Mouse (Mus musculus): Measurements from ENCODE around the gene Castor2. TPM values are rescaled to one million over a fixed set of nuclear protein-coding genes. Genes with fewer than 3 reads are reported as not detected.

Gene Castor2
- polyA plus RNA-seq, 1 experiment from 2014 or later = 6.1 TPM

- WGBS = under 1% methylated on average over 72 of the region's 72 CpGs
- peak within 1 kb of the TSS; percentile 83 for H3K27ac ChIP-seq (ENCODE audit: low read length)
- H3K4me2 ChIP-seq (replicated peaks; ENCODE audit: low read depth, low read length) = peak within 1 kb of the TSS; percentile 83
- no peaks in the 10 kb centered on the region; the same call in 1 of the 2 replicates for H3K36me3 ChIP-seq (ENCODE audit: control insufficient read depth, insufficient read depth, low read length)
- H3K27me3 ChIP-seq (ENCODE audit: control insufficient read depth, insufficient read depth, low read length) = no peaks in the 10 kb centered on the region
- peak; percentile 79 for ATAC-seq (ENCODE audit: insufficient number of reproducible peaks, insufficient read depth, low FRiP score, low read depth)
- H3K4me1 ChIP-seq (ENCODE audit: control insufficient read depth, insufficient read depth, low read length) = peaks cover 8% of the 10 kb centered on the region; the same call in 1 of the 2 replicates
- peak within 1 kb of the TSS; percentile 74 for H3K9ac ChIP-seq (replicated peaks; ENCODE audit: low read depth, low read length)
- H3K4me3 ChIP-seq (ENCODE audit: low read depth, low read length) = peak within 1 kb of the TSS; percentile 94
- H3K9me3 ChIP-seq (ENCODE audit: control insufficient read depth, low read depth, low read length) = no peaks in the 10 kb centered on the region
These were observed 76.8 kb downstream of the Castor2 start, which contains the start of gene Rcc1l for GRCm38 (mm10) chr5:134176169-134176881. TSS of gene Rcc1l (minus strand) at chr5:134176774.

GRCm38 (mm10) chr5:134178536-134178935 is 79.0 kb downstream of the Castor2 start:
- WGBS = 76% methylated on average over 7 of the region's 7 CpGs
- no peak overlapping the region for H3K27ac ChIP-seq (ENCODE audit: low read length)
- peaks cover 20% of the 10 kb centered on the region for H3K4me1 ChIP-seq (ENCODE audit: control insufficient read depth, insufficient read depth, low read length)
- H3K27me3 ChIP-seq (ENCODE audit: control insufficient read depth, insufficient read depth, low read length) = no peaks in the 10 kb centered on the region
- H3K4me3 ChIP-seq (ENCODE audit: low read depth, low read length) = no peak overlapping the region
- H3K9me3 ChIP-seq (ENCODE audit: control insufficient read depth, low read depth, low read length) = no peaks in the 10 kb centered on the region
- H3K9ac ChIP-seq (replicated peaks; ENCODE audit: low read depth, low read length) = no peak overlapping the region
- ATAC-seq (ENCODE audit: insufficient number of reproducible peaks, insufficient read depth, low FRiP score, low read depth) = no peak
- H3K36me3 ChIP-seq (ENCODE audit: control insufficient read depth, insufficient read depth, low read length) = no peaks in the 10 kb centered on the region
- H3K4me2 ChIP-seq (replicated peaks; ENCODE audit: low read depth, low read length) = no peak overlapping the region

GRCm38 (mm10) chr5:134179871-134180270 is 80.4 kb downstream of the Castor2 start:
- no peak overlapping the region for H3K9ac ChIP-seq (replicated peaks; ENCODE audit: low read depth, low read length)
- H3K4me1 ChIP-seq (ENCODE audit: control insufficient read depth, insufficient read depth, low read length) = peaks cover 21% of the 10 kb centered on the region
- no peak overlapping the region for H3K27ac ChIP-seq (ENCODE audit: low read length)
- 20% methylated on average over 7 of the region's 7 CpGs for WGBS
- no peaks in the 10 kb centered on the region for H3K9me3 ChIP-seq (ENCODE audit: control insufficient read depth, low read depth, low read length)
- no peak for ATAC-seq (ENCODE audit: insufficient number of reproducible peaks, insufficient read depth, low FRiP score, low read depth)
- no peak overlapping the region for H3K4me2 ChIP-seq (replicated peaks; ENCODE audit: low read depth, low read length)
- no peak overlapping the region for H3K4me3 ChIP-seq (ENCODE audit: low read depth, low read length)
- H3K27me3 ChIP-seq (ENCODE audit: control insufficient read depth, insufficient read depth, low read length) = no peaks in the 10 kb centered on the region
- no peaks in the 10 kb centered on the region for H3K36me3 ChIP-seq (ENCODE audit: control insufficient read depth, insufficient read depth, low read length)

- 59% methylated on average over 3 of the region's 3 CpGs for WGBS
- no peaks in the 10 kb centered on the region for H3K27me3 ChIP-seq (ENCODE audit: control insufficient read depth, insufficient read depth, low read length)
These were observed 82.7 kb downstream of the Castor2 start for GRCm38 (mm10) chr5:134182172-134182571.

GRCm38 (mm10) chr5:134182735-134183134 is 83.2 kb downstream of the Castor2 start:
- peaks cover 13% of the 10 kb centered on the region for H3K4me1 ChIP-seq (ENCODE audit: control insufficient read depth, insufficient read depth, low read length)
- no peak overlapping the region; the same call in 1 of the 2 replicates for H3K27ac ChIP-seq (ENCODE audit: low read length)
- no peak for ATAC-seq (ENCODE audit: insufficient number of reproducible peaks, insufficient read depth, low FRiP score, low read depth)
- WGBS = 49% methylated on average over 4 of the region's 4 CpGs
- no peaks in the 10 kb centered on the region for H3K27me3 ChIP-seq (ENCODE audit: control insufficient read depth, insufficient read depth, low read length)
- H3K36me3 ChIP-seq (ENCODE audit: control insufficient read depth, insufficient read depth, low read length) = no peaks in the 10 kb centered on the region
- H3K9ac ChIP-seq (replicated peaks; ENCODE audit: low read depth, low read length) = no peak overlapping the region
- H3K9me3 ChIP-seq (ENCODE audit: control insufficient read depth, low read depth, low read length) = no peaks in the 10 kb centered on the region
- peak overlapping the region; percentile 86 for H3K4me2 ChIP-seq (replicated peaks; ENCODE audit: low read depth, low read length)
- peak overlapping the region; percentile 64 for H3K4me3 ChIP-seq (ENCODE audit: low read depth, low read length)

More at GRCm38 (mm10) chr5:134182172-134182571, 82.7 kb downstream of the Castor2 start:
- Histone ChIP-seq H3K4me3 (ENCODE audit: low read depth, low read length) (no peak overlapping the region), H3K4me1 (ENCODE audit: control insufficient read depth, insufficient read depth, low read length) (peaks cover 13% of the 10 kb centered on the region), H3K27ac (ENCODE audit: low read length) (no peak overlapping the region), H3K9me3 (ENCODE audit: control insufficient read depth, low read depth, low read length) (no peaks in the 10 kb centered on the region), H3K36me3 (ENCODE audit: control insufficient read depth, insufficient read depth, low read length) (no peaks in the 10 kb centered on the region), H3K4me2 (replicated peaks; ENCODE audit: low read depth, low read length) (no peak overlapping the region), H3K9ac (replicated peaks; ENCODE audit: low read depth, low read length) (no peak overlapping the region)
- ATAC-seq (ENCODE audit: insufficient number of reproducible peaks, insufficient read depth, low FRiP score, low read depth) = no peak

- H3K27ac ChIP-seq (ENCODE audit: low read length) = peak overlapping the region; percentile 95; the same call in 1 of the 2 replicates
These were observed 83.7 kb downstream of the Castor2 start for GRCm38 (mm10) chr5:134183162-134183561.

GRCm38 (mm10) chr5:134183880-134184808 is 84.6 kb downstream of the Castor2 start, which contains the start of gene Gtf2ird2:
TSS of gene Gtf2ird2 (plus strand) at chr5:134184019.
- under 1% methylated on average over 92 of the region's 92 CpGs for WGBS

More at GRCm38 (mm10) chr5:134183162-134183561, 83.7 kb downstream of the Castor2 start:
- Histone ChIP-seq H3K4me3 (ENCODE audit: low read depth, low read length) (peak overlapping the region; percentile 64), H3K9ac (replicated peaks; ENCODE audit: low read depth, low read length) (peak overlapping the region; percentile 89), H3K27me3 (ENCODE audit: control insufficient read depth, insufficient read depth, low read length) (no peaks in the 10 kb centered on the region), H3K4me2 (replicated peaks; ENCODE audit: low read depth, low read length) (peak overlapping the region; percentile 86), H3K36me3 (ENCODE audit: control insufficient read depth, insufficient read depth, low read length) (no peaks in the 10 kb centered on the region), H3K9me3 (ENCODE audit: control insufficient read depth, low read depth, low read length) (no peaks in the 10 kb centered on the region), H3K4me1 (ENCODE audit: control insufficient read depth, insufficient read depth, low read length) (peaks cover 13% of the 10 kb centered on the region)
- no peak for ATAC-seq (ENCODE audit: insufficient number of reproducible peaks, insufficient read depth, low FRiP score, low read depth)
- 38% methylated on average over 7 of the region's 7 CpGs for WGBS

GRCm38 (mm10) chr5:134186059-134186458 is 86.5 kb downstream of the Castor2 start:
- Histone ChIP-seq H3K9me3 (ENCODE audit: control insufficient read depth, low read depth, low read length) (no peaks in the 10 kb centered on the region), H3K36me3 (ENCODE audit: control insufficient read depth, insufficient read depth, low read length) (no peaks in the 10 kb centered on the region), H3K4me2 (replicated peaks; ENCODE audit: low read depth, low read length) (no peak overlapping the region), H3K4me1 (ENCODE audit: control insufficient read depth, insufficient read depth, low read length) (peaks cover 13% of the 10 kb centered on the region), H3K27me3 (ENCODE audit: control insufficient read depth, insufficient read depth, low read length) (no peaks in the 10 kb centered on the region), H3K9ac (replicated peaks; ENCODE audit: low read depth, low read length) (no peak overlapping the region), H3K27ac (ENCODE audit: low read length) (no peak overlapping the region), H3K4me3 (ENCODE audit: low read depth, low read length) (no peak overlapping the region)
- ATAC-seq (ENCODE audit: insufficient number of reproducible peaks, insufficient read depth, low FRiP score, low read depth) = no peak
- 82% methylated on average over 3 of the region's 3 CpGs for WGBS

More at GRCm38 (mm10) chr5:134183880-134184808, 84.6 kb downstream of the Castor2 start, which contains the start of gene Gtf2ird2:
- peaks cover 13% of the 10 kb centered on the region for H3K4me1 ChIP-seq (ENCODE audit: control insufficient read depth, insufficient read depth, low read length)
- peak within 1 kb of the TSS; percentile 95 for H3K27ac ChIP-seq (ENCODE audit: low read length)
- H3K9ac ChIP-seq (replicated peaks; ENCODE audit: low read depth, low read length) = peak within 1 kb of the TSS; percentile 89
- H3K4me3 ChIP-seq (ENCODE audit: low read depth, low read length) = peak within 1 kb of the TSS; percentile 64
- no peaks in the 10 kb centered on the region for H3K36me3 ChIP-seq (ENCODE audit: control insufficient read depth, insufficient read depth, low read length)
- ATAC-seq (ENCODE audit: insufficient number of reproducible peaks, insufficient read depth, low FRiP score, low read depth) = peak; percentile 95
- H3K9me3 ChIP-seq (ENCODE audit: control insufficient read depth, low read depth, low read length) = no peaks in the 10 kb centered on the region
- peak within 1 kb of the TSS; percentile 86 for H3K4me2 ChIP-seq (replicated peaks; ENCODE audit: low read depth, low read length)
- no peaks in the 10 kb centered on the region for H3K27me3 ChIP-seq (ENCODE audit: control insufficient read depth, insufficient read depth, low read length)

Data from stomach, embryonic 14.5 days (tissue).